Mouse (Mus musculus) lung, embryonic 15.5 days (tissue): ENCODE results near the gene D130043K22Rik. TPM values are rescaled to one million over a fixed set of nuclear protein-coding genes. Genes with fewer than 3 reads are reported as not detected.
A peak's percentile ranks its signal among the peaks of the same experiment; 100 is the strongest.

Source experiments
- ATAC-seq: fragments of 200-750 bp; cut with Nextera tagmentation; 2 replicates; pipeline ENCODE4 v1.8.0; 2017; ENCODE audit warnings: moderate number of reproducible peaks, borderline replicate concordance; ENCODE audit not compliant: low FRiP score, low TSS enrichment; ENCODE audit errors: extremely low read depth
- H3K27ac ChIP-seq: fragments of 300-500 bp; sonication (generic); 2 replicates; pipeline ENCODE4 v1.5.1; 2015; ENCODE audit warnings: moderate library complexity, mild to moderate bottlenecking, inconsistent platforms
- H3K27me3 ChIP-seq: fragments of 300-500 bp; sonication (generic); 2 replicates; pipeline ENCODE4 v1.6.1; 2015; ENCODE audit warnings: inconsistent platforms
- H3K36me3 ChIP-seq: fragments of 300-500 bp; sonication (generic); 2 replicates; pipeline ENCODE4 v1.6.1; 2015; ENCODE audit warnings: inconsistent platforms
- H3K4me1 ChIP-seq: fragments of 300-500 bp; sonication (generic); 2 replicates; pipeline ENCODE4 v1.6.1; 2015; ENCODE audit warnings: inconsistent platforms
- H3K4me2 ChIP-seq: fragments of 300-500 bp; sonication (generic); 2 replicates; pipeline ENCODE4 v1.6.1; 2015; ENCODE audit warnings: inconsistent platforms, mild to moderate bottlenecking, moderate library complexity
- H3K4me3 ChIP-seq: fragments of 300-500 bp; sonication (generic); 2 replicates; pipeline ENCODE4 v1.5.1; 2015; ENCODE audit warnings: mild to moderate bottlenecking, inconsistent platforms
- H3K9ac ChIP-seq: fragments of 300-500 bp; sonication (generic); 2 replicates; pipeline ENCODE4 v1.6.1; 2015; ENCODE audit warnings: inconsistent platforms
- H3K9me3 ChIP-seq: fragments of 300-500 bp; sonication (generic); 2 replicates; pipeline ENCODE4 v1.6.1; 2016; ENCODE audit warnings: inconsistent platforms
- WGBS: fragments of 180-500 bp; shearing (Covaris S2); methylation state at CpG from one replicate; pipeline ENCODE4 v1.1.7; 2015; 5-methylcytosine and 5-hydroxymethylcytosine counted together
- polyA plus RNA-seq: library from polyadenylated mRNA; unstranded; fragments of >200 nt; fragmentation: Nextera tagmentation; extraction: Ambion mirVana; gene quantifications from 2 replicates; pipeline ENCODE4 v1.2.1, GENCODE M21; 2015

Gene D130043K22Rik
- 0.13 and 0.25 TPM in 2 replicates for polyA plus RNA-seq

- WGBS: 13% methylated on average over 40 of the region's 40 CpGs
Measured at GRCm38 (mm10) chr13:24844983-24845955, at the start of gene D130043K22Rik. Gene D130043K22Rik, plus strand, starts transcription at chr13:24845135.

DNA sequence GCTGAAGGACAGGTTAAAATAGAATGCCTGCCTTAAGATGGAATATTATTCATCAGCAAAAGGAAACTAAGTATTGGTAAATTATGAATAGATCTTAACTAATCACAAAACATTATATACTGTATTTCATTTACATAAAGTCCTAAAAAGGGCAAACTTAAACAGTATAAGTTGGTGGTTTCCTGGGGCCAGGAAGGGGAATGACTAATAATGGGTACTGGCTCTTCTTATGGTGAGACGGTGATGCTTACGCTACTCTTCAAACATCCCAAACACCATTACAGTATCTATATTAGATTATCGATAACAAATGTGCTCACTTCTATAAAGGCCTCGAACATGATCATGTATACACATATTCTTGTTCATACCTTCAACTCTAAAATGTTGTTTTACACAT is 46.2 kb upstream of the D130043K22Rik start:
- Histone ChIP-seq H3K4me1 (peaks cover 16% of the 10 kb centered on the region; the same call in 1 of the 2 replicates), H3K9me3 (no peaks in the 10 kb centered on the region), H3K4me3 (no peak overlapping the region), H3K9ac (no peak overlapping the region), H3K4me2 (no peak overlapping the region), H3K27me3 (no peaks in the 10 kb centered on the region), H3K27ac (no peak overlapping the region), H3K36me3 (no peaks in the 10 kb centered on the region)
- WGBS: 97% methylated on average over 4 of the region's 4 CpGs
- ATAC-seq: no peak

More at GRCm38 (mm10) chr13:24844983-24845955, at the start of gene D130043K22Rik:
- peak within 1 kb of the TSS; percentile 64 for H3K4me2 ChIP-seq
- no peaks in the 10 kb centered on the region for H3K27me3 ChIP-seq
- H3K9me3 ChIP-seq: no peaks in the 10 kb centered on the region
- H3K9ac ChIP-seq: no peak within 1 kb of the TSS
- ATAC-seq: peak; percentile 73; the same call in 1 of the 2 replicates
- peak within 1 kb of the TSS; percentile 25 for H3K4me3 ChIP-seq
- H3K4me1 ChIP-seq: peaks cover 5% of the 10 kb centered on the region
- no peak within 1 kb of the TSS for H3K27ac ChIP-seq
- H3K36me3 ChIP-seq: peaks cover 7% of the 10 kb centered on the region

DNA sequence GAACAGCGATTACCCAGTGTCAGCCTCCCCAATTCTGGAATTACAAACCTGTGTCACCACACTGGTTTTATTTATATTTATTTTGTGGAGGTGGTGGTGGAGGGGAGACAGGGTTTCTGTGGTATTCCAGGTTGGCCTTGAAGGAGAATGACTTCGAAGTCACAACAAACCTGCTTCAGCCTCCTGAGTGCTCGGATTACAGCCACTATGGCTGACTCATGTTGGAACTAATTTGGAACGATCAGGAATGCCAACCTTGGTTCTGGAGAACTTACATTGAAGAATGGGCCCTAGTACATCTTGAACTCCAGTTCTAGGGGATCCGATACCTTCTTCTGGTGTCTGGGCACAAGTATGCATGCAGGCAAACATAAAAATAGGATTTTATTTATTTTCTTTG is 45.6 kb upstream of the D130043K22Rik start:
- 60% methylated on average over 5 of the region's 5 CpGs for WGBS
- H3K9ac ChIP-seq: no peak overlapping the region
- H3K36me3 ChIP-seq: no peaks in the 10 kb centered on the region

DNA sequence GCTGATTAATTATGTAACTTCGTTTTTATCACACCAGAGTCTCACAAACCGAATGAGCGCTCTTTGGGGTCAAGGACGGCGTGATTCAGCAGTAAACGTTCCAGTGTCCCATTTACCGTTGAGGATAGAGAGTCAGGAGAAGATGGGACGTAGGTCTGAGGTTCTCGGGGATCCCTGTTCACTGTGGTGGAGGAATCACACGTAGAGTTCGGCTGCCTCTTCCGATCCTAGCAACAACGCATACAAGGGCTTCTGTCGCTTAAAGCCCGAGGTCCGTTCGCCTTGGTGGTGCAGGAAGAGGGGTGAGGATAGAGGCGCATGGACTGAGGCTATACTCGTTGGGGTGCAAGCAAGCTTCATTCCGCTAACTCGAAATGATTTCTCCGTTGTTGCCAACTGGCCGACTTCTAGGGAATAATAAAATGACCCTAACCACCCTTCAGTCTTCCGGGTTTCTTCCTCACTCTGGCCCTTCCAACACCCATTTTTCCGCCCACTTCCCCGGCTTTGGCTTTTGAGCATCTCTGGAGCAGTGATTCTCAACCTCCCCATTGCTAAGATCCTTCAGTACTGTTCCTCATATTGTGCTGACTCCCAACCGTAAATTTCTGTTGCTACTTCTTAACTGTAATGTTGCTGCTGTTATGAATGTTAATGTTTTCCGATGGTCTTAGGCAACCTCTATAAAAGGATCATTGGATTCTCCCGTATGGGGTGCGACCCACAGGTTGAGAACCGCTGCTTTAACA is 44.8 kb upstream of the D130043K22Rik start:
- Histone ChIP-seq H3K4me2 (peak overlapping the region; percentile 89), H3K9ac (peak overlapping the region; percentile 95), H3K4me3 (peak overlapping the region; percentile 88), H3K36me3 (no peaks in the 10 kb centered on the region), H3K9me3 (no peaks in the 10 kb centered on the region), H3K4me1 (peaks cover 23% of the 10 kb centered on the region; the same call in 1 of the 2 replicates), H3K27me3 (no peaks in the 10 kb centered on the region), H3K27ac (peak overlapping the region; percentile 100)
- WGBS: under 1% methylated on average over 31 of the region's 31 CpGs
- ATAC-seq: peak; percentile 28

More for the DNA sequence above, 45.6 kb upstream of the D130043K22Rik start:
- Histone ChIP-seq H3K4me1 (peaks cover 20% of the 10 kb centered on the region; the same call in 1 of the 2 replicates), H3K27ac (peak overlapping the region; percentile 100; the same call in 1 of the 2 replicates), H3K4me2 (peak overlapping the region; percentile 89), H3K4me3 (peak overlapping the region; percentile 88), H3K9me3 (no peaks in the 10 kb centered on the region), H3K27me3 (no peaks in the 10 kb centered on the region)
- ATAC-seq: no peak

GRCm38 (mm10) chr13:24800674-24801307 is 44.1 kb upstream of the D130043K22Rik start:
- Histone ChIP-seq H3K4me1 (peaks cover 23% of the 10 kb centered on the region; the same call in 1 of the 2 replicates), H3K9me3 (no peaks in the 10 kb centered on the region), H3K36me3 (peaks cover 3% of the 10 kb centered on the region), H3K27ac (peak overlapping the region; percentile 100), H3K4me2 (peak overlapping the region; percentile 89), H3K9ac (peak overlapping the region; percentile 95), H3K4me3 (peak overlapping the region; percentile 88), H3K27me3 (no peaks in the 10 kb centered on the region)
- peak; percentile 98 for ATAC-seq
- WGBS: under 1% methylated on average over 42 of the region's 42 CpGs

- Histone ChIP-seq H3K4me2 (peak within 1 kb of the TSS; percentile 89), H3K4me3 (peak within 1 kb of the TSS; percentile 88), H3K4me1 (peaks cover 25% of the 10 kb centered on the region; the same call in 1 of the 2 replicates), H3K27me3 (no peaks in the 10 kb centered on the region), H3K9ac (peak within 1 kb of the TSS; percentile 95), H3K27ac (peak within 1 kb of the TSS; percentile 100), H3K9me3 (no peaks in the 10 kb centered on the region), H3K36me3 (peaks cover 4% of the 10 kb centered on the region)
- peak; percentile 25 for ATAC-seq
- under 1% methylated on average over 37 of the region's 74 CpGs for WGBS
Measured at GRCm38 (mm10) chr13:24801308-24801921, 43.5 kb upstream of the D130043K22Rik start, which contains the start of gene BC005537. Gene BC005537, plus strand, starts transcription at chr13:24801657.

DNA sequence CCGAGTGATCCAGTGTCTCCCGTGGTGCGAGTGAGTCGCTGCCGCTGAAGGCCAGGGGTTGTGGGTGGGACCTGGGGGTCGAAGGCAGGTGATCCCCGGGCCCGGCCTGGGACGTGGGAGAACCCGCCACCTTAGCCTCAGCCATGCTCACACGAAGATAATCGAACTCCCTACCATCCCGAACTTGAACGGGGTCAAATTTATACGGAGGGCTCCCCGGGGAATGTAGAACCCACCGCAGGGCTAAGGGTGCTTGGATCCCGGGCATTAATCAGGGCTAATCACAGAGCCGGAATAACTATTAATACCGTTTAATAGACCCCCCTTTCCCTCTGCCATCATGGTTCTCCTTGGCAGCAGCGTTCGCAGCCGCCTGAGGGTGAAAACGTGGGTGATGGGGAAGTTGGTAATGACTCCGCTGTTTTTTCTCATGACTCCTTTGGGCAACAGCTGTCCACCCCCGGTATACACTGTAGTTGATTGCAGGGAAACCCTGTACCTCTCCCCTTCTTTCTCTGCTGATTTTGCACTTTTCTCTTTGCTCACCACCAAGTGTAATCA is 42.7 kb upstream of the D130043K22Rik start:
- Histone ChIP-seq H3K4me2 (peak overlapping the region; percentile 89), H3K27me3 (no peaks in the 10 kb centered on the region), H3K9me3 (no peaks in the 10 kb centered on the region), H3K9ac (peak overlapping the region; percentile 95), H3K4me1 (peaks cover 25% of the 10 kb centered on the region; the same call in 1 of the 2 replicates), H3K36me3 (peaks cover 9% of the 10 kb centered on the region), H3K4me3 (peak overlapping the region; percentile 88), H3K27ac (peak overlapping the region; percentile 100)
- no peak for ATAC-seq
- under 1% methylated on average over 26 of the region's 26 CpGs for WGBS

- Histone ChIP-seq H3K36me3 (peaks cover 19% of the 10 kb centered on the region), H3K27me3 (no peaks in the 10 kb centered on the region), H3K9ac (peak overlapping the region; percentile 95), H3K27ac (no peak overlapping the region), H3K4me1 (peaks cover 25% of the 10 kb centered on the region; the same call in 1 of the 2 replicates), H3K9me3 (no peaks in the 10 kb centered on the region), H3K4me3 (peak overlapping the region; percentile 88), H3K4me2 (peak overlapping the region; percentile 89)
- 11% methylated on average over 2 of the region's 2 CpGs for WGBS
- no peak for ATAC-seq
Measured at GRCm38 (mm10) chr13:24803196-24803595, 41.7 kb upstream of the D130043K22Rik start.

DNA sequence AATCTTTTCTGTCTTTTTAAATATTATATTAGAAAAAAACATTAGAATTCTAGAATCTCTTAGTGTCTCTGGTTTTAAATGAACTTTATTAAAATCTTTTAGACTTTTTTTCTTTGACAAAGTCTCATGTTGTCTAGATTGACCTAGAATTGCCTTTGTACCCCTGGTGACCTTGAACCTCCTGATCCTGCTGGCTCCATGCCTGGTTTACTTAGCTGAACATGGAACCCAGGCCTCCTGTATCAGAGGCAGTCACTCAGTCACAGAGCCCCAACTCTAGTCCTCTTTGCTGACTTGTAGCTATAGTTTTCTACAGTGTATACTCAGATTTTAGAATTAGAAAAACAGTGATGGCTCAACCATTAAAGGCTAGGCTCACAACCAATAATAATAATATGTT is 38.9 kb upstream of the D130043K22Rik start:
- peaks cover 44% of the 10 kb centered on the region for H3K36me3 ChIP-seq
- H3K4me2 ChIP-seq: no peak overlapping the region
- H3K9me3 ChIP-seq: no peaks in the 10 kb centered on the region
- no peak overlapping the region for H3K9ac ChIP-seq
- H3K4me1 ChIP-seq: peaks cover 19% of the 10 kb centered on the region; the same call in 1 of the 2 replicates
- no peak for ATAC-seq
- no peak overlapping the region for H3K4me3 ChIP-seq
- no peaks in the 10 kb centered on the region for H3K27me3 ChIP-seq
- H3K27ac ChIP-seq: no peak overlapping the region

DNA sequence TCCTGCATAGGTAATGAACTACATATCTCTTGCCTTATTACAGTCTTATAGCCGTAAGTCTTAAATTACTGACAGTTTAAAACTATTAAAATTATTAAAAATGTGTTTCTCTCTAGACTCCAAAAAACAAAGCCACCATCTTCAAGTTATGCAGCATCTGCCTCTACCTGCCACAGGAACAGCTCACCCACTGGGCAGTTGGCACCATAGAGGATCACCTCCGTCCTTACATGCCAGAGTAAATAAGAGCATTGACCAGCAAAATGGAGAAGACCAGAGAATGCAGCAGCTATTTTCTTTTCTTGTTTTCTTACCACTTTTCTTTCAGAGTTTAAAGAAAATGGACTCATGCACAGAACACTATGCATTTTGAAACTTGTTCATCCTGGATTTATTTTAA is 32.4 kb upstream of the D130043K22Rik start:
- H3K27me3 ChIP-seq: no peaks in the 10 kb centered on the region

More for the DNA sequence above, 32.4 kb upstream of the D130043K22Rik start:
- no peak overlapping the region for H3K4me3 ChIP-seq
- H3K9me3 ChIP-seq: no peaks in the 10 kb centered on the region
- ATAC-seq: no peak
- H3K4me1 ChIP-seq: no peaks in the 10 kb centered on the region
- no peak overlapping the region for H3K27ac ChIP-seq
- 97% methylated on average over 2 of the region's 2 CpGs for WGBS
- peaks cover 66% of the 10 kb centered on the region for H3K36me3 ChIP-seq
- no peak overlapping the region for H3K9ac ChIP-seq
- no peak overlapping the region for H3K4me2 ChIP-seq
